Mouse (Mus musculus) embryonic facial prominence, embryonic 11.5 days (tissue): ENCODE results near the gene Usp29. TPM values are rescaled to one million over a fixed set of nuclear protein-coding genes. Genes with fewer than 3 reads are reported as not detected.
"Not testable (repeated sequence)": the region's sequence is repeated elsewhere in the genome, so short reads cannot be mapped to it uniquely, and the experiment has no call there.

Source experiments
- ATAC-seq: fragments of 200-750 bp; cut with Nextera tagmentation; replicated peaks from 2 replicates; pipeline ENCODE4 v1.8.0; 2017; ENCODE audit warnings: low read depth; ENCODE audit not compliant: insufficient number of reproducible peaks, low FRiP score, low TSS enrichment
- DNase-seq: peaks from one replicate; pipeline ENCODE4 v3.0.0-alpha.2; 2015; ENCODE audit warnings: low spot score
- H3K27ac ChIP-seq: fragments of 300-500 bp; sonication (generic); replicated peaks from 2 replicates; pipeline ENCODE4 v1.5.1; 2014; ENCODE audit warnings: mild to moderate bottlenecking, low read depth, low read length, control low read depth
- H3K27me3 ChIP-seq: fragments of 300-500 bp; sonication (generic); 2 replicates; pipeline ENCODE4 v1.6.1; 2014; ENCODE audit warnings: mild to moderate bottlenecking, low read length, moderate library complexity, mixed read lengths; ENCODE audit not compliant: control insufficient read depth, insufficient read depth
- H3K36me3 ChIP-seq: fragments of 300-500 bp; sonication (generic); replicated peaks from 2 replicates; pipeline ENCODE4 v1.6.1; 2014; ENCODE audit warnings: low read depth, mild to moderate bottlenecking, low read length, moderate library complexity, mixed read lengths; ENCODE audit not compliant: control insufficient read depth, insufficient read depth
- H3K4me1 ChIP-seq: fragments of 300-500 bp; sonication (generic); 2 replicates; pipeline ENCODE4 v1.6.1; 2014; ENCODE audit warnings: low read length, mixed read lengths; ENCODE audit not compliant: control insufficient read depth, insufficient read depth
- H3K4me2 ChIP-seq: fragments of 300-500 bp; sonication (generic); 2 replicates; pipeline ENCODE4 v1.6.1; 2014; ENCODE audit warnings: low read depth, mild to moderate bottlenecking, control low read depth, low read length, moderate library complexity
- H3K4me3 ChIP-seq: fragments of 300-500 bp; sonication (generic); 2 replicates; pipeline ENCODE4 v1.5.1; 2014; ENCODE audit warnings: low read depth, low read length, control low read depth
- H3K9ac ChIP-seq: fragments of 300-500 bp; sonication (generic); replicated peaks from 2 replicates; pipeline ENCODE4 v1.6.1; 2014; ENCODE audit warnings: mild to moderate bottlenecking, control low read depth, low read length
- H3K9me3 ChIP-seq: fragments of 300-500 bp; sonication (generic); replicated peaks from 2 replicates; pipeline ENCODE4 v1.6.1; 2016; ENCODE audit warnings: mild to moderate bottlenecking, low read length, inconsistent platforms, mixed read lengths; ENCODE audit not compliant: control insufficient read depth
- WGBS: fragments of 180-500 bp; shearing (Covaris S2); extraction: QIAGEN DNeasy Blood & Tissue Kit; methylation state at CpG from one replicate; pipeline ENCODE4 v1.1.7; 2014; 5-methylcytosine and 5-hydroxymethylcytosine counted together
- polyA plus RNA-seq: library from polyadenylated mRNA; unstranded; fragments of >200 nt; fragmentation: Nextera tagmentation; extraction: Ambion mirVana; gene quantifications from 2 replicates; pipeline ENCODE4 v1.2.1, GENCODE M21; 2014

The Usp29 gene
- polyA plus RNA-seq, 1 experiment from 2014 or later, result 15.2 TPM

DNA sequence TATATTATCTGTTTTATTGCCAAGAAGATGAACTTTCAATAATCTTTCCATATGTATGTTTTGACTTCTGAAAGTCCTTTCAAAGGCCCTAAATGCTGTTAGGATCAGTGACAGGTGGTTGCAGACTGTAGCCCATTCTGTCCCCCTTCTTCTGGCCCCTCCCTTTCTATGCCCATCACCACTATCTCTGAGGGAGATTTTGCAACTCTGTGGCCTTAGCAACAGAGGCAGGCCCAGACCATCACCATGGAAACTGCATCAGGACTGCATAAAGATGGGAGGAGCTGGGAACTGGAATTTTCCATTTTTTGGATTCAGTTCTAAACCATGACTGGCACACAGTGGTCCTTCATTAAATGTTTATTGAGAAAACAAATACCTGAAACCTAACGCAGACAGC is 139.2 kb downstream of the Usp29 start:
- Histone ChIP-seq H3K4me3 (no peak overlapping the region), H3K9me3 (no peaks in the 10 kb centered on the region), H3K9ac (no peak overlapping the region), H3K27ac (no peak overlapping the region), H3K4me1 (no peaks in the 10 kb centered on the region), H3K27me3 (no peaks in the 10 kb centered on the region), H3K4me2 (no peak overlapping the region), H3K36me3 (no peaks in the 10 kb centered on the region)
- ATAC-seq (no peak), DNase-seq (no peak)
- 78% methylated on average over 1 of the region's 1 CpGs for WGBS

DNA sequence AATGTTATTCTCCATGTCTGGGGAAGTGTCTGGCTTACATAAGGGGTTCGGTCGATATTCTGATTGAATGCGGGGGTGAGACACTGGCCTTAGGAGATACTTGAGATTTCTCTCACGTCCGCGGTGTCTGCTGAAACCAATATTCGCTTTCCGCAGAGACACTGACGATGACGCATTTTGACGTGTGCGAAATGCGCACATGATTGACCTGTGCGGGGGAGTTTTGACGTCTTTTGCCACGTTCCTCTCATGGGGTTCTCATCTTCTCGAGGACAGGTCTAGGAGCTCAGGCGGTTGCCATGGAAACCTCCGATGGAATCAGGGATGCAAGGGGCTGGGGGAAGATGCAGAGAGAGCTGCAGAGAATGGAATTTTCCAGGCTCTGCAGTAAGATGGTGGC is 144.1 kb downstream of the Usp29 start:
- 70% methylated on average over 19 of the region's 19 CpGs for WGBS
- Histone ChIP-seq H3K4me1 (no peaks in the 10 kb centered on the region), H3K27me3 (no peaks in the 10 kb centered on the region), H3K4me3 (no peak overlapping the region), H3K9me3 (no peaks in the 10 kb centered on the region), H3K4me2 (no peak overlapping the region), H3K9ac (no peak overlapping the region), H3K36me3 (no peaks in the 10 kb centered on the region), H3K27ac (no peak overlapping the region)
- ATAC-seq (0 out of 2 replicates have a peak, but pooled peaks have one; percentile 52), DNase-seq (peak; percentile 31)

DNA sequence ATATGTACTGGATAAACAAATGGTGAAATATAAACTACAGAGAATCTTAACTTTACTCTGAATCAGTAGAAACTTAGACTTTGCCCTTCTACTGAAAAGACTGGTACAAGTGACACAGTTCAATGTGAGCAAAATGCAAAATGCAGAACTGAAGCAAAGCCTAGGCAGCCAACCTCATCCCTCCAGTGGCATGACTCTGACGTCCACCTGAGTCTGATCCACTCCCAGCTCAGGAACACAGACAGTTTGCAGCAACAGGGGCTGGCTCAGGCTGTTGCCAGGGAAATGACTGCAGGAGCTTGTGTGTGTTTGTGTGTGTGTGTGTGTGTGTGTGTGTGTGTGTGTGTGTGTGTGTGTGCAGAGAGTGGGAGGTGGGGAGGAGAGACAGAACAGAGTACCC is 147.8 kb downstream of the Usp29 start:
- H3K36me3 ChIP-seq, result no peaks in the 10 kb centered on the region
- H3K4me2 ChIP-seq, result no peak overlapping the region
- no peaks in the 10 kb centered on the region for H3K4me1 ChIP-seq
- no peak overlapping the region for H3K4me3 ChIP-seq
- ATAC-seq (no peak), DNase-seq (no peak)
- WGBS, result 80% methylated on average over 1 of the region's 1 CpGs
- no peak overlapping the region for H3K9ac ChIP-seq
- no peaks in the 10 kb centered on the region for H3K9me3 ChIP-seq
- no peak overlapping the region for H3K27ac ChIP-seq
- no peaks in the 10 kb centered on the region for H3K27me3 ChIP-seq

DNA sequence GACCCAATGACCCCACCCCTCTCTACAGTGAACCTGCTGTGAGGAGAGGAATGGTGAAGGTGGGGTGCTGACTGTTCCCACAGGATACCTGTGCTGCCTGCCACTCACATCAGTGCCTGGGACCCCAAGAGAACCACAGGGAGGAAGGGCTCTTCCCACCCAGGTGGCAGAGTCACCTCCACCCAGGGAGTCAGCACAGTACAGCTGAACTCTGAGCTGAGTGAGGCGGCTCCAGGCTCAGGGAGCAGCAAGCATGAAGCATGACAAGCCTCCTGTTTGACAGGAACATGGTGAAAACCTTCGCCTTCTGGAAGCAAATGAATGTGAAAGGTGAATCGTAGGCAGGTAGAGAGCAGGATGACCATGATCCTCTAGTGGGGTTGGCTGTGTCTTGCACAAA is 148.5 kb downstream of the Usp29 start:
- WGBS, result 92% methylated on average over 2 of the region's 3 CpGs
- not testable (repeated sequence) for H3K4me3 ChIP-seq, H3K4me1 ChIP-seq, H3K36me3 ChIP-seq, H3K4me2 ChIP-seq, ATAC-seq, DNase-seq, H3K9ac ChIP-seq, H3K27me3 ChIP-seq, H3K27ac ChIP-seq, H3K9me3 ChIP-seq

DNA sequence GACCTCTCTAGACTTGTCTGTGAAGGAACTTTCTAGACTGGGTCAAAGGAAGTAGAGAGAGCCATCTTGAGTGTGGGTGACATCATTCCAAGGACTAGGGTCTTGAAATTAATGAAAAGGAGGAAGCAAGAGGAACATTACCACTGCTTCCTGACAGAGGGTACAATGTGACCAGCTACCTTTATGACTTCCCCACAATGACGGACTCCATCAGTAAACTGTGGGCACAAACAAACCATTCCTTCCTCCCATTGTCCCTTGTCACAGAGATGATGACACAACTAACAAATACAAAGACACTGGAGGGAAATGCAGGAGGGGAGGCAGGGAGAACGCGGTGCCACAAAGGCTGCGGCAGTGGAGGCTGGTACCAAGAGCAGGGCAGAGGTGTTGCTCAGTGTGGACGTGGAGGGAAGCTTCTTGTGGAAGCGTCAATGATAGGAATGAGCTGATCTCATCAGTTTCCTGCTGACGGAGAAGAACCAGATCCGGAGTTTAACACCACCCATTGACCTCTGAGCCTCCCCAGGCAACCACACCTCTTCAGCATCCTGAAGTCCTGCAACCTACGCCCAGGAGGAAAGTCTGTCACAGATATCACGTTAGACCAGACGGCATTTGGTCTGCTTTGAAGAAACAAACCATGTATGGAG is 149.3 kb downstream of the Usp29 start:
- no peak overlapping the region for H3K4me2 ChIP-seq
- WGBS, result 77% methylated on average over 11 of the region's 11 CpGs
- no peaks in the 10 kb centered on the region for H3K9me3 ChIP-seq
- no peaks in the 10 kb centered on the region for H3K27me3 ChIP-seq
- H3K36me3 ChIP-seq, result no peaks in the 10 kb centered on the region
- no peak overlapping the region for H3K4me3 ChIP-seq
- H3K4me1 ChIP-seq, result no peaks in the 10 kb centered on the region
- no peak overlapping the region for H3K9ac ChIP-seq
- ATAC-seq (no peak), DNase-seq (no peak)
- H3K27ac ChIP-seq, result no peak overlapping the region

DNA sequence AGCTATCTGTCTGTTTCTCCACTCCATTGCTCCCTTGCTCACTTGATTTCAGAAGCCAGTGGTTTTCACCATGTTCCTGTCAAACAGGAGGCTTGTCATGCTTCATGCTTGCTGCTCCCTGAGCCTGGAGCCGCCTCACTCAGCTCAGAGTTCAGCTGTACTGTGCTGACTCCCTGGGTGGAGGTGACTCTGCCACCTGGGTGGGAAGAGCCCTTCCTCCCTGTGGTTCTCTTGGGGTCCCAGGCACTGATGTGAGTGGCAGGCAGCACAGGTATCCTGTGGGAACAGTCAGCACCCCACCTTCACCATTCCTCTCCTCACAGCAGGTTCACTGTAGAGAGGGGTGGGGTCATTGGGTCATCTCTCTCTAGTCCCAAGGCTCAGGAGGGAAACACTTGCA is 150.5 kb downstream of the Usp29 start:
- H3K27ac ChIP-seq, H3K36me3 ChIP-seq, H3K4me1 ChIP-seq, DNase-seq, H3K9me3 ChIP-seq, H3K4me3 ChIP-seq, H3K27me3 ChIP-seq, ATAC-seq, H3K4me2 ChIP-seq, H3K9ac ChIP-seq: not testable (repeated sequence)
- WGBS, result no CpG with 5 or more reads among the region's 1 CpGs

DNA sequence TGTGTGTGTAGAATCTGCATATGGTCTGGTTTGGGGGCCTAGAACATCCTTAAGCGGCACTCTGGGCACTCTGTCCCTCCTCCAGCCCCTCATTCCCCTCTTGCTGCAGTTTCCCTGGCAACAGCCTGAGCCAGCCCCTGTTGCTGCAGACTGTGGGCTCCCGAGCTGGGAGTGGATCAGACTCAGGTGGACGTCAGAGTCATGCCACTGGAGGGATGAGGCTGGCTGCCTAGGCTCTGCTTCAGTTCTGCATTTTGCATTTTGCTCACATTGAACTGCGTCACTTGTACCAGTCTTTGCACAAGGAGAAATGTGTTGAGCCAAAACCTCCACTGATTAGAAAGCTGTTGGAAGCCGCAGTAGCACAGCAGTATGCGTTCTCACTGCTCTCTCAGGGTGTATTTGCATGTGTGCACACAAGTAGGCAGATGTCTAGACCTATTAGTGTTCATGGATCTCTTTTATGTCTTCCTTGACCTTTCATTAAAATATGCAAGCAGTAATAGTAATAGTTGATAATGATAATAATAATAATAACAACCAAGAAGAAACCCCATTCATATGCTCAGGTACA is 151.2 kb downstream of the Usp29 start:
- H3K4me2 ChIP-seq, result no peak overlapping the region
- DNase-seq (no peak), ATAC-seq (no peak)
- H3K36me3 ChIP-seq, result no peaks in the 10 kb centered on the region
- no peaks in the 10 kb centered on the region for H3K9me3 ChIP-seq
- no peaks in the 10 kb centered on the region for H3K27me3 ChIP-seq
- H3K9ac ChIP-seq, result no peak overlapping the region
- no peak overlapping the region for H3K27ac ChIP-seq
- no peak overlapping the region for H3K4me3 ChIP-seq
- WGBS, result 54% methylated on average over 6 of the region's 6 CpGs
- H3K4me1 ChIP-seq, result no peaks in the 10 kb centered on the region

DNA sequence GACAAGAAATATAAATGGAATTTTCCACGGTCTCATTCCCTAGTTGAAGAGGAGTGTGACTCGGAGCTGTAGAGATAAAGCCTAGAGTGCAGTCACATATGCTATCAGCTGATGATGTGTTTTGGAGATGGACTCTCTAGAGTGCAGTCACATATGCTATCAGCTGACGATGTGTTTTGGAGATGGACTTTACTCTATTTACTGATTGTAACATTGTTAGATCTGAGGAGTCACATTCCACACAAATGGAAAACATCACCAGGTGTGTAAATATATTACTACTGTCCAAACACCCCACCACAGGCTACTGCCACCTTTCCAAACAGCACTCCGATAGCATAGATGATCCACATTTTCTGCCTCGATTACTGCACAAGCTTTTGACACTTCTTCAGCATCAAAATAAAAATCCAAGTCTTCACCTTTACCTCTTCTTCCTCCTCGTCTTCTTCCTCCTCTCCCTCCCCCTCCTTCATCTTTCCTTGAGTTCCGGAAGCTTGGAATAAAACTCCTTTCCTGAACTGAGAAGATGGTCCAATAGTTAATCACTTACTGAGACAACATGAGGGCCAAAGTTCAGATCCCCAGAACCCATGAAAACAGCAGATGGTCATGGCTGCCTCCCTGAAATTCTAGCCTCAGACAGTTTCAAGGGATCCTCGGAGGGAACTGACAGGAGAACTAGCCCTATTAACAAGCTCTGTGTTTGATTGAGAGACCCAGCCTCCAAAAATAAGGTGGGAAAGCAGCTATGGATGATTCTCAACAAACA is 153.2 kb downstream of the Usp29 start:
- no peak overlapping the region for H3K4me3 ChIP-seq
- no peak for DNase-seq
- WGBS, result 81% methylated on average over 8 of the region's 8 CpGs

More for the DNA sequence above, 153.2 kb downstream of the Usp29 start:
- H3K4me1 ChIP-seq, result no peaks in the 10 kb centered on the region
- H3K27ac ChIP-seq, result no peak overlapping the region
- no peaks in the 10 kb centered on the region for H3K27me3 ChIP-seq
- no peaks in the 10 kb centered on the region for H3K9me3 ChIP-seq
- H3K36me3 ChIP-seq, result no peaks in the 10 kb centered on the region
- H3K9ac ChIP-seq, result no peak overlapping the region
- ATAC-seq, result no peak
- H3K4me2 ChIP-seq, result no peak overlapping the region
